Mouse (Mus musculus): ENCODE data around the gene Patl2. TPM values are rescaled to one million over a fixed set of nuclear protein-coding genes. Genes with fewer than 3 reads are reported as not detected.

Patl2 gene
- polyA plus RNA-seq, 1 experiment from 2014 or later, result 0.04 TPM

DNA sequence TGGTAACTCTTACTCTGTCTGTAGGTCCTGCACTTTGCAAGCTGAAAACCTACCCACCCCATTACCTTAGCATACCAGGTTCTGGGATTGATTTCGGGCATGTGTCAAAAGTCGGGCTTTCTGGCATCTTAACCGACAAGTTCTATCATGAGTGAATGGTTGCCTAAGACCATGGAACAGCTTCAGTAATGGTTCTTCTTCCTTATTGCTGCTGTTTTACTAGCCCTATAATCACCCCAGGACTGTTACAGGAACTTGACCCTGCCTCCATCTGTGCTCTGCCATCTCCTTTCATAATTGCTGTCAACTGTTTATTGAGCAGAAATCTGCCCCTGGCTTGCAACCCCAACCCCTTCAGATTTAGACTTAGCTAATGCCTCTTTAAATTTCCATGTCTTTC, 762 bp upstream of the Patl2 start:
- no peak overlapping the region for H3K4me3 ChIP-seq (ENCODE audit: low read depth, low read length)
- no peaks in the 10 kb centered on the region for H3K4me1 ChIP-seq (ENCODE audit: control insufficient read depth, low read depth, low read length)
- no peak overlapping the region for H3K27ac ChIP-seq (ENCODE audit: low read length)
- H3K9ac ChIP-seq (ENCODE audit: low read depth, low read length), result no peak overlapping the region
- ATAC-seq (ENCODE audit: low read depth), result no peak
- H3K4me2 ChIP-seq (ENCODE audit: low read depth, low read length), result no peak overlapping the region
- no peaks in the 10 kb centered on the region for H3K9me3 ChIP-seq (replicated peaks; ENCODE audit: control insufficient read depth, low read length)
- no peaks in the 10 kb centered on the region for H3K36me3 ChIP-seq (ENCODE audit: control insufficient read depth, insufficient read depth)
- H3K27me3 ChIP-seq (ENCODE audit: control insufficient read depth, insufficient read depth, low read depth, low read length), result no peaks in the 10 kb centered on the region
- 88% methylated on average over 3 of the region's 3 CpGs for WGBS (ENCODE audit: insufficient replicate concordance)

DNA sequence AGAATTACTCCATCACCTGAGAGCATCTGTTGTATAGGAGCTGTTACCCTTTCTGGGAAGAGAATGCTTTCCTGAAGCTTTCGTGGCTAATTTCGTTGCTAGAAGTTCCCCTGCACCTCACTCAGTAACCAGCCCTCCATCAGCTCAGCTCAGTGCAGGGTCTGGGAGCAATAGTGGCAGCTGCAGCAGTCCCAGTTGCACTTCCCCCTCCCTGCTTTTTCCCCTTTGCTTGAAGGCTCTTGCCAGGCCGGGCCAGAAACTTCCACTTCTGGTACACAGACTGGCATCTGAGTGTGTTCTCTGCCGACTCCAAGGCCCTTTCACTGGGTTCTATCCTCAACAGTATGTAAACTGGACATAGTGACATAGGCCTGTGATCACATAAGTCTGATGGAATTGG, 903 bp downstream of the Patl2 start:
- no peak for ATAC-seq (ENCODE audit: low read depth)
- no peak overlapping the region for H3K4me3 ChIP-seq (ENCODE audit: low read depth, low read length)
- no peak overlapping the region for H3K9ac ChIP-seq (ENCODE audit: low read depth, low read length)
- H3K27me3 ChIP-seq (ENCODE audit: control insufficient read depth, insufficient read depth, low read depth, low read length), result no peaks in the 10 kb centered on the region
- H3K4me2 ChIP-seq (ENCODE audit: low read depth, low read length), result no peak overlapping the region
- H3K36me3 ChIP-seq (ENCODE audit: control insufficient read depth, insufficient read depth), result no peaks in the 10 kb centered on the region
- no peak overlapping the region for H3K27ac ChIP-seq (ENCODE audit: low read length)
- no peaks in the 10 kb centered on the region for H3K4me1 ChIP-seq (ENCODE audit: control insufficient read depth, low read depth, low read length)
- H3K9me3 ChIP-seq (replicated peaks; ENCODE audit: control insufficient read depth, low read length), result no peaks in the 10 kb centered on the region
- 58% methylated on average over 4 of the region's 4 CpGs for WGBS (ENCODE audit: insufficient replicate concordance)

- Histone ChIP-seq H3K27ac (ENCODE audit: low read length) (no peak overlapping the region), H3K36me3 (ENCODE audit: control insufficient read depth, insufficient read depth) (no peaks in the 10 kb centered on the region), H3K4me1 (ENCODE audit: control insufficient read depth, low read depth, low read length) (no peaks in the 10 kb centered on the region), H3K4me2 (ENCODE audit: low read depth, low read length) (no peak overlapping the region), H3K9me3 (replicated peaks; ENCODE audit: control insufficient read depth, low read length) (no peaks in the 10 kb centered on the region), H3K9ac (ENCODE audit: low read depth, low read length) (no peak overlapping the region), H3K27me3 (ENCODE audit: control insufficient read depth, insufficient read depth, low read depth, low read length) (no peaks in the 10 kb centered on the region), H3K4me3 (ENCODE audit: low read depth, low read length) (no peak overlapping the region)
- no peak for ATAC-seq (ENCODE audit: low read depth)
- 54% methylated on average over 8 of the region's 8 CpGs for WGBS (ENCODE audit: insufficient replicate concordance)
Observed at GRCm38 (mm10) chr2:122180051-122180822, 5.8 kb downstream of the Patl2 start.

DNA sequence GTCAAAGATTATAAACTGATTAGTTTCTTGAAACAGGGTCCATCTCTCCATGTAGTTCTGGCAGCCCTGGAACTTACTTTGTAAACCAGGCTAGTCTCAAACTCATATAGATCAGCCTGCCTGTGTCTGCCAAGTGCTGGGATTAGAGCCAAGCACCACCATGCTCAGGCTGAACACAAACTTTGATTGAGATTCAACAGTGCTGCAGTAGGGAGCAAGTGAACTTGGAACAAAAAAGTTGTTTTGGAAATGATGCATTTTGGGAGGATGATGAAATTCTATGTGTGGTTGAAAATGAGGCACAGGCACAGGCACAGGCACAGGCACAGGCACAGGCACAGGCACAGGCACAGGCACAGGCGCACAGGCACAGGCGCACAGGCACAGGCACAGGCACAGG, 13.8 kb downstream of the Patl2 start:
- Histone ChIP-seq H3K4me1 (ENCODE audit: control insufficient read depth, low read depth, low read length) (no peaks in the 10 kb centered on the region), H3K4me3 (ENCODE audit: low read depth, low read length) (no peak overlapping the region), H3K9ac (ENCODE audit: low read depth, low read length) (no peak overlapping the region), H3K4me2 (ENCODE audit: low read depth, low read length) (no peak overlapping the region), H3K27ac (ENCODE audit: low read length) (no peak overlapping the region), H3K9me3 (replicated peaks; ENCODE audit: control insufficient read depth, low read length) (no peaks in the 10 kb centered on the region), H3K36me3 (ENCODE audit: control insufficient read depth, insufficient read depth) (no peaks in the 10 kb centered on the region), H3K27me3 (ENCODE audit: control insufficient read depth, insufficient read depth, low read depth, low read length) (no peaks in the 10 kb centered on the region)
- no peak for ATAC-seq (ENCODE audit: low read depth)
- WGBS (ENCODE audit: insufficient replicate concordance), result 91% methylated on average over 2 of the region's 2 CpGs

GRCm38 (mm10) chr2:122171292-122171691, 14.7 kb downstream of the Patl2 start:
- H3K27me3 ChIP-seq (ENCODE audit: control insufficient read depth, insufficient read depth, low read depth, low read length), result no peaks in the 10 kb centered on the region
- H3K27ac ChIP-seq (ENCODE audit: low read length), result no peak overlapping the region
- no peak overlapping the region for H3K4me3 ChIP-seq (ENCODE audit: low read depth, low read length)
- no peak overlapping the region for H3K9ac ChIP-seq (ENCODE audit: low read depth, low read length)
- H3K4me1 ChIP-seq (ENCODE audit: control insufficient read depth, low read depth, low read length), result no peaks in the 10 kb centered on the region
- no peak overlapping the region for H3K4me2 ChIP-seq (ENCODE audit: low read depth, low read length)
- no peaks in the 10 kb centered on the region for H3K36me3 ChIP-seq (ENCODE audit: control insufficient read depth, insufficient read depth)
- no peak for ATAC-seq (ENCODE audit: low read depth)
- no peaks in the 10 kb centered on the region for H3K9me3 ChIP-seq (replicated peaks; ENCODE audit: control insufficient read depth, low read length)
- 39% methylated on average over 6 of the region's 6 CpGs for WGBS (ENCODE audit: insufficient replicate concordance)

GRCm38 (mm10) chr2:122164293-122164692, 21.7 kb downstream of the Patl2 start:
- Histone ChIP-seq H3K27me3 (ENCODE audit: control insufficient read depth, insufficient read depth, low read depth, low read length) (no peaks in the 10 kb centered on the region), H3K9ac (ENCODE audit: low read depth, low read length) (no peak overlapping the region), H3K4me2 (ENCODE audit: low read depth, low read length) (no peak overlapping the region), H3K27ac (ENCODE audit: low read length) (no peak overlapping the region), H3K36me3 (ENCODE audit: control insufficient read depth, insufficient read depth) (no peaks in the 10 kb centered on the region), H3K4me1 (ENCODE audit: control insufficient read depth, low read depth, low read length) (no peaks in the 10 kb centered on the region), H3K9me3 (replicated peaks; ENCODE audit: control insufficient read depth, low read length) (no peaks in the 10 kb centered on the region), H3K4me3 (ENCODE audit: low read depth, low read length) (no peak overlapping the region)
- WGBS (ENCODE audit: insufficient replicate concordance), result 70% methylated on average over 11 of the region's 11 CpGs
- ATAC-seq (ENCODE audit: low read depth), result peak; percentile 37; the same call in 1 of the 2 replicates

- Histone ChIP-seq H3K4me2 (ENCODE audit: low read depth, low read length) (no peak overlapping the region), H3K4me1 (ENCODE audit: control insufficient read depth, low read depth, low read length) (no peaks in the 10 kb centered on the region), H3K4me3 (ENCODE audit: low read depth, low read length) (no peak overlapping the region), H3K27me3 (ENCODE audit: control insufficient read depth, insufficient read depth, low read depth, low read length) (no peaks in the 10 kb centered on the region), H3K9me3 (replicated peaks; ENCODE audit: control insufficient read depth, low read length) (no peaks in the 10 kb centered on the region), H3K9ac (ENCODE audit: low read depth, low read length) (no peak overlapping the region), H3K36me3 (ENCODE audit: control insufficient read depth, insufficient read depth) (no peaks in the 10 kb centered on the region), H3K27ac (ENCODE audit: low read length) (no peak overlapping the region)
- 62% methylated on average over 13 of the region's 13 CpGs for WGBS (ENCODE audit: insufficient replicate concordance)
- ATAC-seq (ENCODE audit: low read depth), result no peak
Observed at GRCm38 (mm10) chr2:122163430-122164195, 22.4 kb downstream of the Patl2 start.

GRCm38 (mm10) chr2:122162529-122162928, 23.5 kb downstream of the Patl2 start:
- no peaks in the 10 kb centered on the region for H3K4me1 ChIP-seq (ENCODE audit: control insufficient read depth, low read depth, low read length)
- no peaks in the 10 kb centered on the region for H3K9me3 ChIP-seq (replicated peaks; ENCODE audit: control insufficient read depth, low read length)
- H3K4me3 ChIP-seq (ENCODE audit: low read depth, low read length), result no peak overlapping the region
- H3K27ac ChIP-seq (ENCODE audit: low read length), result no peak overlapping the region
- H3K9ac ChIP-seq (ENCODE audit: low read depth, low read length), result no peak overlapping the region
- no peaks in the 10 kb centered on the region for H3K27me3 ChIP-seq (ENCODE audit: control insufficient read depth, insufficient read depth, low read depth, low read length)
- H3K36me3 ChIP-seq (ENCODE audit: control insufficient read depth, insufficient read depth), result no peaks in the 10 kb centered on the region
- 37% methylated on average over 2 of the region's 2 CpGs for WGBS (ENCODE audit: insufficient replicate concordance)
- no peak overlapping the region for H3K4me2 ChIP-seq (ENCODE audit: low read depth, low read length)
- ATAC-seq (ENCODE audit: low read depth), result no peak

DNA sequence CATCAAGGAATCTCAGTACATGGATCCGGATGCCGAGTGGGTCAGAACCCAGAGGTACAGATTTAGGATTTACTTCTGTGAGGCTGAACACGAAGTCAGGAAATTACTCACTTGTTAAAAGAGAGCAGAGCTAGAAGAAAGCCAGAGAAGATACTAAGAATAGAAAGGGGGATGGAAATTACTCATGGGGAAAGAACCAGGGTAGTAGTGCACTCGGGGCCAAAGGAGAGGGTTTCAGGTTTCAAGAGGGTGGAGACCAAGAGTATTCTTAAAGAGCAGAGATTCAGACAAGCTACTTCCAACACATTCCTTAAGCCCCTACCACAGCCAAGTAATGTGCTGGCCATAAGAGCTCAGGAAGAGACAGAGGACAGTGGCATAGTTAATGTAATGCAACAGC, 24.4 kb downstream of the Patl2 start:
- Histone ChIP-seq H3K4me3 (ENCODE audit: low read depth, low read length) (no peak overlapping the region), H3K27me3 (ENCODE audit: control insufficient read depth, insufficient read depth, low read depth, low read length) (no peaks in the 10 kb centered on the region), H3K4me1 (ENCODE audit: control insufficient read depth, low read depth, low read length) (peaks cover 1% of the 10 kb centered on the region), H3K9ac (ENCODE audit: low read depth, low read length) (no peak overlapping the region), H3K4me2 (ENCODE audit: low read depth, low read length) (no peak overlapping the region), H3K27ac (ENCODE audit: low read length) (no peak overlapping the region), H3K9me3 (replicated peaks; ENCODE audit: control insufficient read depth, low read length) (no peaks in the 10 kb centered on the region), H3K36me3 (ENCODE audit: control insufficient read depth, insufficient read depth) (no peaks in the 10 kb centered on the region)
- no peak for ATAC-seq (ENCODE audit: low read depth)
- WGBS (ENCODE audit: insufficient replicate concordance), result 26% methylated on average over 4 of the region's 4 CpGs

Measured in liver, embryonic 16.5 days (tissue).